Mouse (Mus musculus): ENCODE measurements at regions not wholly inside any gene's neighbourhood (a gene's known extent, or its start where the extent isn't known, plus 50 kb on each side); places are given as distances from the start of the nearest gene placed in this dataset.

DNA sequence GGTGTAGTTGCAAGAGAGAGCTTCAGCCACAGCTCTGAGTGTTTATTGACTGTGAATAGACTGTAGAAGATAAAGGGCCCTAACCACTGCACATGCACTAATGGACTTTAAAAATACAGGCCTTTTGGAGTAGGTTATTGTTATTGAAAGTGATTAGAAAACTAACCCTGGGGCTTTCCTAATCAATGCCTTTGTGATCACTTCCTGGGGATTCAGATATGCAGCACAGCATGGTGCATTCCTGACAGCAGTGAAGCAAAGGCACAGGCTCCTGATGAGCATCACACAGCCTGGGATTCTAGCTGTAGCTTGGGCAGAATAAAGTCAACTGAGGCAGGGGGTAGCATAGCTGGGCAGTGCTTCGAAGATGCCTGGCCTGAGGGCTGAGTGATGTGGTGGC lies 87.3 kb downstream of the Gm11077 start:
- Histone ChIP-seq H3K4me3 (ENCODE audit: low read depth, low read length) (no peak overlapping the region), H3K4me2 (ENCODE audit: low read depth, severe bottlenecking) (no peak overlapping the region), H3K36me3 (ENCODE audit: control insufficient read depth, insufficient read depth, low read length) (no peaks in the 10 kb centered on the region), H3K27me3 (ENCODE audit: control insufficient read depth, insufficient read depth, low read length) (no peaks in the 10 kb centered on the region), H3K4me1 (ENCODE audit: control insufficient read depth, insufficient read depth, low read length) (no peaks in the 10 kb centered on the region), H3K27ac (replicated peaks; ENCODE audit: low read depth, low read length) (no peak overlapping the region), H3K9ac (ENCODE audit: low read length) (no peak overlapping the region), H3K9me3 (ENCODE audit: control insufficient read depth, low read length) (no peaks in the 10 kb centered on the region)
- DNase-seq (ENCODE audit: low spot score) (no peak), ATAC-seq (ENCODE audit: insufficient number of reproducible peaks, low FRiP score, low TSS enrichment, low read depth) (no peak)
- WGBS = 28% methylated on average over 1 of the region's 1 CpGs

DNA sequence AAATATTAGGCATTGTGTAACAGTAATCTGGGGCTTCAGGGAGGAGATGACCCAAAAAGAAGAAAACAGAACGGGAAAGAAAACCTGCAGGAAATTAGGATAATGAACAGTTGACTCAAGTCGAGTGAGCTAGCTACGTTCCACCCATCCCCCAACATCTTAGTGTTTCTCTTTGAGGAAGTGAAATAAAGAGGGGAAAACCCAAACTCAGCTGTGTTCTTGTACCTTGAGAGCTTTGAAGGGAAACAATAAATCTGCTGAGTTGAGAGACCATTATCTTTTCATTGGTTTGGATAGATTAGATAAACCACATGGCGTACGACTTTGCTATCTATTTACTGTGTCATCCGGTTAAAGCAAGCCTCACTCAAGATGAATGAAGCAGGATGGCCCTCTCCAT lies 87.7 kb downstream of the Gm11077 start:
- no peak overlapping the region for H3K9ac ChIP-seq (ENCODE audit: low read length)
- 49% methylated on average over 6 of the region's 6 CpGs for WGBS
- H3K36me3 ChIP-seq (ENCODE audit: control insufficient read depth, insufficient read depth, low read length) = no peaks in the 10 kb centered on the region
- no peak overlapping the region for H3K27ac ChIP-seq (replicated peaks; ENCODE audit: low read depth, low read length)
- ATAC-seq (ENCODE audit: insufficient number of reproducible peaks, low FRiP score, low TSS enrichment, low read depth) (no peak), DNase-seq (ENCODE audit: low spot score) (no peak)
- no peaks in the 10 kb centered on the region for H3K4me1 ChIP-seq (ENCODE audit: control insufficient read depth, insufficient read depth, low read length)
- H3K4me3 ChIP-seq (ENCODE audit: low read depth, low read length) = no peak overlapping the region
- H3K4me2 ChIP-seq (ENCODE audit: low read depth, severe bottlenecking) = no peak overlapping the region
- no peaks in the 10 kb centered on the region for H3K9me3 ChIP-seq (ENCODE audit: control insufficient read depth, low read length)
- H3K27me3 ChIP-seq (ENCODE audit: control insufficient read depth, insufficient read depth, low read length) = no peaks in the 10 kb centered on the region

DNA sequence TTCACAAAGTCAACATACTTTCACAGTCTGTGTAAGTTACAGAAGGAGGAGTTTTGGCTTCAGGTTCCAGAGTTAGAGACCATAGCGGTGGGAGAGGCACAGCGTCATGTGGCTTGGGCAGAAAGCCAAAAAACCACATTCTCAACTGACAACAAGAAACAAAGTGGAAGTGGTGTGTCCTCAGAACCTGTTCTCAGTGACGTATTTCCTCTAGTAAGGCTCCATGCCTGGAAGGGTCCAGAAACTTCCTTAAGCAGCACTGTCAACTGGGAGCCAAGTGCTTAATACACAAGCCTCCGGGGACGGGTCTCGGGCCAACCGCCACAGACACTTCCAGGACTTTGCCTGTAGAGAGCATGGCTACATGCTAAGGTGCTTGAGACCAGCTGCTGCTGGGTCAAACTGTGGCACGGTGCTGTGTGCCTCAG lies 90.4 kb downstream of the Gm11077 start:
- Histone ChIP-seq H3K4me2 (ENCODE audit: low read depth, severe bottlenecking) (no peak overlapping the region), H3K36me3 (ENCODE audit: control insufficient read depth, insufficient read depth, low read length) (no peaks in the 10 kb centered on the region), H3K9ac (ENCODE audit: low read length) (no peak overlapping the region), H3K27me3 (ENCODE audit: control insufficient read depth, insufficient read depth, low read length) (no peaks in the 10 kb centered on the region), H3K9me3 (ENCODE audit: control insufficient read depth, low read length) (no peaks in the 10 kb centered on the region), H3K4me1 (ENCODE audit: control insufficient read depth, insufficient read depth, low read length) (no peaks in the 10 kb centered on the region), H3K27ac (replicated peaks; ENCODE audit: low read depth, low read length) (no peak overlapping the region), H3K4me3 (ENCODE audit: low read depth, low read length) (no peak overlapping the region)
- no peak for ATAC-seq (ENCODE audit: insufficient number of reproducible peaks, low FRiP score, low TSS enrichment, low read depth)
- no peak for DNase-seq (ENCODE audit: low spot score)
- 85% methylated on average over 8 of the region's 8 CpGs for WGBS

DNA sequence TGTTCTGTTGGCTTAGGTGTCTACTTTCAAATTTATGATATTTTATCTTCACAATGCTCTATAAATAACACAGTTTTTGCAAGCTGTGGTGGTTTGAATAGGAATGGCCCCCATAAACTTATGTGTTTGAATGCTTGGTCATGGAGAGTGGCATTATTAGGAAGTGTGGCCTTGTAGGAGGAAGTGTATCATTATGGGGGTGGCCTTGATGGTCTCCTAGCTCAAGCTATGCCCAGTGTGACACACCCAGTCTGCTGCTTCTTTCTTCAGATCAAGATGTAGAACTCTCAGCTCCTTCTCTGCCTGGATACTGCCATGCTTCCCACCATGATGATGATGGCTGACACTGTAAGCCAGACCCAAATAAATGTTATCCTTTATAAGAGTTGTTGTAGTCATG lies 97.4 kb downstream of the Gm11077 start:
- Histone ChIP-seq H3K27ac (replicated peaks; ENCODE audit: low read depth, low read length) (no peak overlapping the region), H3K9ac (ENCODE audit: low read length) (no peak overlapping the region), H3K27me3 (ENCODE audit: control insufficient read depth, insufficient read depth, low read length) (no peaks in the 10 kb centered on the region), H3K4me2 (ENCODE audit: low read depth, severe bottlenecking) (no peak overlapping the region), H3K4me3 (ENCODE audit: low read depth, low read length) (no peak overlapping the region), H3K4me1 (ENCODE audit: control insufficient read depth, insufficient read depth, low read length) (no peaks in the 10 kb centered on the region), H3K36me3 (ENCODE audit: control insufficient read depth, insufficient read depth, low read length) (no peaks in the 10 kb centered on the region), H3K9me3 (ENCODE audit: control insufficient read depth, low read length) (no peaks in the 10 kb centered on the region)
- DNase-seq (ENCODE audit: low spot score) = no peak
- ATAC-seq (ENCODE audit: insufficient number of reproducible peaks, low FRiP score, low TSS enrichment, low read depth) = no peak

DNA sequence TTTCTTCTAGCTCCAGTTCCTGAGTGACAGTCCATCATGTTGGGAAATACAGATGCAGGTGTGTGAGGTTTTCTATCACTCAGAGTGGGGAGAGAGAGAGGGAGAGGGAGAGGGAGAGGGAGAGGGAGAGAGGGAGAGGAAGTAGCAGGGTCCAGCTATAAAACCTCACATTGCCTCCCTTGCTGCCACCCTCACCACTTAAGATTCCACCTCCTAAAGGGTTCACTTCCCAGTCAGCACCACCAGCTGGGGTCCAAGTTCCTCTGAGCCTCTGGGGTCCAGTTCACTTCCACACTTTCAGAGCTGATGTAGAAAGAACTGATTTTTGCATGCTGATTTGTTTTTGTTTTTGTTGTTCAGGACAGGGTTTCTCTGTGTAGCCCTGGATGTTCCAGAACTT lies 98.6 kb downstream of the Gm11077 start:
- no peaks in the 10 kb centered on the region for H3K27me3 ChIP-seq (ENCODE audit: control insufficient read depth, insufficient read depth, low read length)
- no peak for DNase-seq (ENCODE audit: low spot score)
- H3K4me2 ChIP-seq (ENCODE audit: low read depth, severe bottlenecking) = no peak overlapping the region
- no peak overlapping the region for H3K4me3 ChIP-seq (ENCODE audit: low read depth, low read length)
- H3K36me3 ChIP-seq (ENCODE audit: control insufficient read depth, insufficient read depth, low read length) = no peaks in the 10 kb centered on the region
- H3K4me1 ChIP-seq (ENCODE audit: control insufficient read depth, insufficient read depth, low read length) = no peaks in the 10 kb centered on the region
- no peak overlapping the region for H3K9ac ChIP-seq (ENCODE audit: low read length)
- no peak for ATAC-seq (ENCODE audit: insufficient number of reproducible peaks, low FRiP score, low TSS enrichment, low read depth)
- no peak overlapping the region for H3K27ac ChIP-seq (replicated peaks; ENCODE audit: low read depth, low read length)
- no peaks in the 10 kb centered on the region for H3K9me3 ChIP-seq (ENCODE audit: control insufficient read depth, low read length)

DNA sequence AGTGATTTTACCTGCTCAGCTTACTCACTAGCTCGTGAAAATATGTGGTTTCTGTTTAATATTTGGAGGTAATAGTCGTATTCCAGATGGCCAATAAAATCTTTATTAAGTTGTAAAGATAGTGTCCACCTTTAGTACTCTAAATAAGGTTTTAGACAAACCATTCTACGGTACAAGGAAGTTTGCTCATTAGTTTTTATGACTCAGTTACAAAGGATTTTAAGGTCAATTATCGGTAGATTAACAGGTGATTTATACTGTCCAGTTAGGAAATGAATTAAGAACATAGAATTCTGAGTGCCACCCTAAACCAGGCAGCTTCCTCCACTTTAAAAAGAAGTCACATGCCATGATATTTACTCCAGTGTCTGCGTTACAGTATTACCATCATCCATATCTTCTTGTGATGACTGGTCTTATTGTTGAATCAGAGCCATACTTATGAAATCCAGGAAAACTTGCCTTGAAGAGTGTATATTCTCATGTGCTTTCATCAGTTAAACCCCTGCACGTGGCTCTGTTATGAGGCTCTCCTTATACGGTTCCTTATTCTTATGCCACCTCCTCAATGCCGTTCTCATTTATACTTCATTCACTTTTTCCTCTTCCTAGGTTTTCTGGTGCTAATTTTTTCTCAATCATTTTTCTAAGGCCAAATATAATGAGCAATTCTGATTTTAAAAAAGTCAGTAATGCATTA lies 114.4 kb downstream of the Gm11077 start:
- Histone ChIP-seq H3K4me1 (ENCODE audit: control insufficient read depth, insufficient read depth, low read length) (0 out of 2 replicates have a peak, but pooled peaks cover 2% of the 10 kb centered on the region), H3K36me3 (ENCODE audit: control insufficient read depth, insufficient read depth, low read length) (no peaks in the 10 kb centered on the region), H3K4me2 (ENCODE audit: low read depth, severe bottlenecking) (no peak overlapping the region), H3K4me3 (ENCODE audit: low read depth, low read length) (no peak overlapping the region), H3K9ac (ENCODE audit: low read length) (no peak overlapping the region), H3K27me3 (ENCODE audit: control insufficient read depth, insufficient read depth, low read length) (peaks cover 3% of the 10 kb centered on the region; the same call in 1 of the 2 replicates), H3K9me3 (ENCODE audit: control insufficient read depth, low read length) (no peaks in the 10 kb centered on the region), H3K27ac (replicated peaks; ENCODE audit: low read depth, low read length) (no peak overlapping the region)
- no peak for DNase-seq (ENCODE audit: low spot score)
- whole genome bisulfite sequencing = 25% methylated on average over 8 of the region's 8 CpGs
- ATAC-seq (ENCODE audit: insufficient number of reproducible peaks, low FRiP score, low TSS enrichment, low read depth) = no peak

DNA sequence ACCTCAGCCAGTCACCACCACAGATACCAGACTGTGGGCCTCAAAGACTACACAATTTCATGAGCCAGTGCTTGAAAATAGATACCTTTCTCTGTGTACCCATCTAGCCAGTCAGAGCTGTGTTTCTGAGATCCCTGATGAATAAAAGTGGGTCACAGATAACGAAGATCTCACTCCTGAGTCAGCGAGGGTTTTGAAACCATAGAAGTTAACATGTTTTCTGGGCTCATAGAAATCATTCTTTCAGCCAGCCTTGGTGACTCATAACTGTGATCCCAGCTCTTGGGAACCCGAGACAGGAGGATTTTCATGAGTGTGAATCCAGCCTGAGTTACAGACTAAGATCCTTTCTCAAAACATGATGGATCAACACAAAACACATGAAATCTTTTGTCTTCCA lies 118.1 kb downstream of the Gm11077 start:
- no peaks in the 10 kb centered on the region for H3K36me3 ChIP-seq (ENCODE audit: control insufficient read depth, insufficient read depth, low read length)
- ATAC-seq (ENCODE audit: insufficient number of reproducible peaks, low FRiP score, low TSS enrichment, low read depth) (no peak), DNase-seq (ENCODE audit: low spot score) (no peak)
- 0 out of 2 replicates have a peak, but pooled peaks cover 2% of the 10 kb centered on the region for H3K4me1 ChIP-seq (ENCODE audit: control insufficient read depth, insufficient read depth, low read length)
- no peak overlapping the region for H3K9ac ChIP-seq (ENCODE audit: low read length)
- no peaks in the 10 kb centered on the region for H3K9me3 ChIP-seq (ENCODE audit: control insufficient read depth, low read length)
- H3K27ac ChIP-seq (replicated peaks; ENCODE audit: low read depth, low read length) = no peak overlapping the region
- no peak overlapping the region for H3K4me2 ChIP-seq (ENCODE audit: low read depth, severe bottlenecking)
- no peak overlapping the region for H3K4me3 ChIP-seq (ENCODE audit: low read depth, low read length)
- H3K27me3 ChIP-seq (ENCODE audit: control insufficient read depth, insufficient read depth, low read length) = peaks cover 3% of the 10 kb centered on the region; the same call in 1 of the 2 replicates
- 90% methylated on average over 3 of the region's 3 CpGs for WGBS

DNA sequence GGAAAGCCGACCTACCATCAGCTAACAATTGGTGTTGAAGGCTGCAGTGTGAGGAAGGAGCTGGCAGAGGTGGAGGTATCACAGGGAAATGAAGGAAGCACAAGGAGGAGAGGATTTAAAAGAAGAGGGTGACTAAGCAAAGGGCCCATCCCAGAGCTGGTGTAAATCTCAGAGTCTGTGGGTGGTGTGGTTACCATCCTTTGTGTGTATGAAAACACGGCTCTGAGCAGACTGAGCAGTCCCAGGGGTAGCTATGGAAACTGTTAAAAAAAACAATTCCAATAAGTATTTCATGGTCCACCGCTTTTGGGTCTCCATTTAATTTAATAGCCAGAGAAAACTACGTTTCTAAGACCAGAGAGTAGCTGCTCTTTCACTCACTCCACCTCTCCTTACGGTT lies 123.3 kb downstream of the Gm11077 start:
- Histone ChIP-seq H3K9ac (ENCODE audit: low read length) (no peak overlapping the region), H3K9me3 (ENCODE audit: control insufficient read depth, low read length) (no peaks in the 10 kb centered on the region), H3K36me3 (ENCODE audit: control insufficient read depth, insufficient read depth, low read length) (no peaks in the 10 kb centered on the region), H3K27ac (replicated peaks; ENCODE audit: low read depth, low read length) (no peak overlapping the region), H3K4me2 (ENCODE audit: low read depth, severe bottlenecking) (no peak overlapping the region), H3K4me1 (ENCODE audit: control insufficient read depth, insufficient read depth, low read length) (no peaks in the 10 kb centered on the region; the same call in 1 of the 2 replicates), H3K27me3 (ENCODE audit: control insufficient read depth, insufficient read depth, low read length) (no peaks in the 10 kb centered on the region), H3K4me3 (ENCODE audit: low read depth, low read length) (no peak overlapping the region)
- DNase-seq (ENCODE audit: low spot score) = no peak
- 88% methylated on average over 5 of the region's 5 CpGs for WGBS
- ATAC-seq (ENCODE audit: insufficient number of reproducible peaks, low FRiP score, low TSS enrichment, low read depth) = no peak

DNA sequence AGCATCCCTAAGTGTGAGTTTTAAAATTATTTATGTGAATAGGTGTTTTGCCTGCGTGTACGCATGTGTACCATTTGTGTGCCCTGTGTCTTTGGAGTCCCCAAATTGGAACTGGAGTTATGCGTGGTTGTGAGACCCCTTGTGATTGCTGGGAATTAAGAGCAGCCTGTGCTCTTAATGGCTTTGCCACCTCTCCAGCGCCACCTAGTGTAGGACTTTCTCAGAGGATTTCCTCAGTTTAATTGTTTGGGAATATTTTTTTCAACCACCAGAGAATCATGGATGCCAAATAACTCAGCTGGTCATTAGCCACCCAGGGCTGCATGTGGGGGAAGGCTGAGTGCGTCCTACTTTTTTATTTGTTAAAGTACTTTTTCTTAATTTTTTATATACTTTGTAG lies 124.4 kb downstream of the Gm11077 start:
- WGBS = 51% methylated on average over 5 of the region's 5 CpGs
- Histone ChIP-seq H3K4me2 (ENCODE audit: low read depth, severe bottlenecking) (no peak overlapping the region), H3K27ac (replicated peaks; ENCODE audit: low read depth, low read length) (no peak overlapping the region), H3K9ac (ENCODE audit: low read length) (no peak overlapping the region), H3K27me3 (ENCODE audit: control insufficient read depth, insufficient read depth, low read length) (no peaks in the 10 kb centered on the region), H3K36me3 (ENCODE audit: control insufficient read depth, insufficient read depth, low read length) (no peaks in the 10 kb centered on the region), H3K4me1 (ENCODE audit: control insufficient read depth, insufficient read depth, low read length) (no peaks in the 10 kb centered on the region; the same call in 1 of the 2 replicates), H3K4me3 (ENCODE audit: low read depth, low read length) (no peak overlapping the region), H3K9me3 (ENCODE audit: control insufficient read depth, low read length) (no peaks in the 10 kb centered on the region)
- DNase-seq (ENCODE audit: low spot score) = peak; percentile 75
- ATAC-seq (ENCODE audit: insufficient number of reproducible peaks, low FRiP score, low TSS enrichment, low read depth) = no peak

Measured in limb, embryonic 11.5 days (tissue).